In genomic region chr19:16093616-16094015, GRCm38 (mm10) we compare ENCODE assay signal across 19 mouse cellular contexts.
"Had no signal": no experiment of that assay in that cellular context is flagged by ENCODE, and none has a peak within 500 bp of the region (broad histone marks: within the 10 kb centered on the region; RNA-seq: fewer than 3 reads in every experiment).

No protein-coding gene starts in this region.

- DNase-seq: lung, adult 18-20 months; lung, embryonic 14.5 days; lung, postnatal 10 days; lung, postnatal 4 days; midbrain, embryonic 14.5 days; retina, postnatal 1 day; right cerebral cortex, adult 18-20 months; right cerebral cortex, postnatal 25 days; right cerebral cortex, postnatal 4 days; spleen, adult 18-20 months; thymus, adult 18-20 months; thymus, postnatal 14 days; thymus, postnatal 36 days had no signal

- H3K9me3 ChIP-seq: midbrain, embryonic 10.5 days had no signal

- H3K27me3 ChIP-seq: midbrain, embryonic 12.5 days; neural tube, embryonic 13.5 days; neural tube, embryonic 15.5 days had no signal

- H3K9ac ChIP-seq: lung, embryonic 14.5 days; midbrain, embryonic 12.5 days; neural tube, embryonic 13.5 days; neural tube, embryonic 15.5 days had no signal

- H3K4me2 ChIP-seq: lung, embryonic 14.5 days; midbrain, embryonic 12.5 days; neural tube, embryonic 13.5 days; neural tube, embryonic 15.5 days had no signal

- H3K36me3 ChIP-seq: midbrain, embryonic 10.5 days; midbrain, embryonic 12.5 days; neural tube, embryonic 13.5 days; neural tube, embryonic 15.5 days had no signal

- ATAC-seq: midbrain, embryonic 16.5 days had no signal

- H3K4me3 ChIP-seq: midbrain, embryonic 10.5 days; midbrain, embryonic 12.5 days; myocyte; neural tube, embryonic 13.5 days; neural tube, embryonic 15.5 days had no signal

- H3K4me1 ChIP-seq: midbrain, embryonic 10.5 days; midbrain, embryonic 12.5 days; neural tube, embryonic 13.5 days; neural tube, embryonic 15.5 days had no signal

- H3K27ac ChIP-seq: midbrain, embryonic 10.5 days; midbrain, embryonic 12.5 days; neural tube, embryonic 13.5 days; neural tube, embryonic 15.5 days had no signal
